Mouse (Mus musculus): ENCODE results near the gene Abcb5. TPM values are rescaled to one million over a fixed set of nuclear protein-coding genes. Genes with fewer than 3 reads are reported as not detected.

Abcb5 gene
- total and polyA plus RNA-seq, 3 experiments = not detected

- H3K36me3 ChIP-seq (ENCODE audit: control insufficient read depth in 1 of 2, insufficient read depth in 2 of 2, low read length in 2 of 2) = no peaks in the 10 kb centered on the region
- TF ChIP-seq USF2 (IDR thresholded peaks at IDR 0.05; ENCODE audit: borderline replicate concordance in 1 of 2, insufficient read depth in 1 of 2, low read depth in 1 of 2, low read length in 2 of 2) = no peak
- no peak for TF ChIP-seq GABPA (IDR thresholded peaks at IDR 0.05; ENCODE audit: low read depth, low read length)
- TF ChIP-seq SMC3 (IDR thresholded peaks at IDR 0.05; ENCODE audit: low read depth, low read length) = no peak
- no peak for TF ChIP-seq POLR2A (IDR thresholded peaks at IDR 0.05; ENCODE audit: control insufficient read depth in 1 of 2, insufficient read depth in 1 of 2, low read depth in 1 of 2, low read length in 2 of 2, poor library complexity in 1 of 2)
- TF ChIP-seq ELF1 (IDR thresholded peaks at IDR 0.05; ENCODE audit: low read depth, low read length) = no peak
- TF ChIP-seq MYB (IDR thresholded peaks at IDR 0.05; ENCODE audit: low read depth, low read length) = no peak
- no peak for TF ChIP-seq MYC (IDR thresholded peaks at IDR 0.05; ENCODE audit: low read depth, low read length)
- TF ChIP-seq E2F4 (IDR thresholded peaks at IDR 0.05; ENCODE audit: borderline replicate concordance, low read depth, low read length) = no peak
- no peak for TF ChIP-seq TBP (IDR thresholded peaks at IDR 0.05; ENCODE audit: low read depth, low read length)
- no peak for TF ChIP-seq RCOR1 (IDR thresholded peaks at IDR 0.05; ENCODE audit: low read depth, low read length)
- no peak for TF ChIP-seq GATA1 (IDR thresholded peaks at IDR 0.05; ENCODE audit: low read depth, low read length)
- TF ChIP-seq USF1 (IDR thresholded peaks at IDR 0.05; ENCODE audit: low read depth, low read length) = no peak
- no peak for TF ChIP-seq CHD2 (IDR thresholded peaks at IDR 0.05; ENCODE audit: low read length)
- TF ChIP-seq MEF2A (IDR thresholded peaks at IDR 0.05; ENCODE audit: extremely low read depth, insufficient replicate concordance, low read depth, low read length, poor library complexity, severe bottlenecking) = no peak
- no peak for TF ChIP-seq BHLHE40 (IDR thresholded peaks at IDR 0.05; ENCODE audit: borderline replicate concordance, low read depth, low read length)
These were observed 125.4 kb downstream of the Abcb5 start for GRCm38 (mm10) chr12:118840861-118841260.

GRCm38 (mm10) chr12:118840301-118840700, 125.9 kb downstream of the Abcb5 start:
- Histone ChIP-seq H3K27ac (ENCODE audit: control insufficient read depth, low read depth, low read length) (no peak overlapping the region), H3K79me2 (ENCODE audit: control insufficient read depth, insufficient read depth, low read length, poor library complexity) (no peaks in the 10 kb centered on the region), H3K4me3 (ENCODE audit: control insufficient read depth in 1 of 2, insufficient read depth in 1 of 2, low read depth in 2 of 2, low read length in 2 of 2) (no peak overlapping the region), H3K27me3 (ENCODE audit: control insufficient read depth in 1 of 2, insufficient read depth in 2 of 2, low read length in 2 of 2) (no peaks in the 10 kb centered on the region), H3K9me3 (replicated peaks; ENCODE audit: insufficient read depth, low read length) (no peaks in the 10 kb centered on the region), H3K36me3 (ENCODE audit: control insufficient read depth in 1 of 2, insufficient read depth in 2 of 2, low read length in 2 of 2) (no peaks in the 10 kb centered on the region), H3K9ac (ENCODE audit: control insufficient read depth, low read depth, low read length, poor library complexity, severe bottlenecking) (no peak overlapping the region), H3K4me1 (ENCODE audit: control insufficient read depth in 1 of 2, insufficient read depth in 2 of 2, low read length in 2 of 2) (no peaks in the 10 kb centered on the region)
- no peak for TF ChIP-seq EP300 (IDR thresholded peaks at IDR 0.05; ENCODE audit: low read depth in 1 of 2, low read length in 2 of 2)
- no peak for TF ChIP-seq UBTF (IDR thresholded peaks at IDR 0.05; ENCODE audit: borderline replicate concordance, insufficient read depth, low read depth, low read length)
- TF ChIP-seq MAFK (IDR thresholded peaks at IDR 0.05; ENCODE audit: borderline replicate concordance, low read depth, low read length) = no peak
- no peak for TF ChIP-seq POLR2AphosphoS2 (IDR thresholded peaks at IDR 0.05; ENCODE audit: low read length)
- TF ChIP-seq CTCF (IDR thresholded peaks at IDR 0.05 in 2 of 3, conservative IDR thresholded peaks at IDR 0.05 in 1 of 3; ENCODE audit: control insufficient read depth in 1 of 3, insufficient read depth in 1 of 3, low read depth in 2 of 3, low read length in 3 of 3, poor library complexity in 1 of 3, severe bottlenecking in 1 of 3) = no peak
- no peak for TF ChIP-seq USF2 (IDR thresholded peaks at IDR 0.05; ENCODE audit: borderline replicate concordance in 1 of 2, insufficient read depth in 1 of 2, low read depth in 1 of 2, low read length in 2 of 2)
- TF ChIP-seq GATA1 (IDR thresholded peaks at IDR 0.05; ENCODE audit: low read depth, low read length) = no peak
- no peak for TF ChIP-seq TAL1 (IDR thresholded peaks at IDR 0.05; ENCODE audit: low read length)
- no peak for TF ChIP-seq BHLHE40 (IDR thresholded peaks at IDR 0.05; ENCODE audit: borderline replicate concordance, low read depth, low read length)
- no peak for TF ChIP-seq POLR2AphosphoS5 (IDR thresholded peaks at IDR 0.05; ENCODE audit: borderline replicate concordance, low read depth, low read length)
- TF ChIP-seq KAT2A (conservative IDR thresholded peaks at IDR 0.05; ENCODE audit: low read depth, low read length) = no peak
- no peak for TF ChIP-seq ETS1 (IDR thresholded peaks at IDR 0.05; ENCODE audit: low read depth, low read length)
- no peak for DNase-seq (ENCODE audit: low read depth, low spot score)

More at GRCm38 (mm10) chr12:118840861-118841260, 125.4 kb downstream of the Abcb5 start:
- Histone ChIP-seq H3K27ac (ENCODE audit: control insufficient read depth, low read depth, low read length) (no peak overlapping the region), H3K4me1 (ENCODE audit: control insufficient read depth in 1 of 2, insufficient read depth in 2 of 2, low read length in 2 of 2) (no peaks in the 10 kb centered on the region), H3K79me2 (ENCODE audit: control insufficient read depth, insufficient read depth, low read length, poor library complexity) (no peaks in the 10 kb centered on the region), H3K9me3 (replicated peaks; ENCODE audit: insufficient read depth, low read length) (no peaks in the 10 kb centered on the region), H3K9ac (ENCODE audit: control insufficient read depth, low read depth, low read length, poor library complexity, severe bottlenecking) (no peak overlapping the region), H3K27me3 (ENCODE audit: control insufficient read depth in 1 of 2, insufficient read depth in 2 of 2, low read length in 2 of 2) (no peaks in the 10 kb centered on the region), H3K4me3 (ENCODE audit: control insufficient read depth in 1 of 2, insufficient read depth in 1 of 2, low read depth in 2 of 2, low read length in 2 of 2) (no peak overlapping the region)
- no peak for DNase-seq (ENCODE audit: low read depth, low spot score)
